Comparison of ENCODE assay signal across 9 mouse cellular contexts in genomic region chr5:32593793-32594192, GRCm38 (mm10). TPM values are rescaled to one million over a fixed set of nuclear protein-coding genes. Genes with fewer than 3 reads are reported as not detected.
DNase-seq lines count a peak whose midpoint lies in the region; TF ChIP-seq lines count a peak whose summit lies in the region.
"Had no signal": no experiment of that assay in that cellular context is flagged by ENCODE, and none has a peak within 500 bp of the region (broad histone marks: within the 10 kb centered on the region; RNA-seq: fewer than 3 reads in every experiment).

No protein-coding gene starts in this region.

- WGBS in lung, adult 2 months: 4% methylated on average over 4 of the region's 4 CpGs

- no peaks in the 10 kb centered on the region for H3K4me1 ChIP-seq in lung, adult 2 months (ENCODE audit: control insufficient read depth, insufficient read depth, low read length)

- TF ChIP-seq CTCF in lung, adult 2 months (IDR thresholded peaks at IDR 0.05; ENCODE audit: insufficient read depth, low read length): 0 out of 2 replicates have a peak, but pooled peaks have one; percentile 18

- no peak for TF ChIP-seq POLR2A in lung, adult 2 months (IDR thresholded peaks at IDR 0.05; ENCODE audit: borderline replicate concordance, extremely low read depth, low read depth, low read length)

- DNase-seq in cerebellum, postnatal 10 days: peak; percentile 24 to 68
- DNase-seq in cerebellum, postnatal 4 days (ENCODE audit: low spot score in 2 of 2): no peak
- DNase-seq in layer of hippocampus, adult 11-12 months (ENCODE audit: low spot score): peak; percentile 5
- DNase-seq in layer of hippocampus, postnatal 25 days (ENCODE audit: extremely low spot score in 1 of 2, low spot score in 1 of 2): no peak
- peak; percentile 21 for DNase-seq in MEL-GATA-1-ER (ENCODE audit: extremely low read depth, low read depth)
- DNase-seq in lung, adult 2 months: no peak
- DNase-seq in neural tube, embryonic 10.5 days (ENCODE audit: extremely low spot score, low spot score): no peak
- no peak for DNase-seq in right cerebral cortex, postnatal 36 days (ENCODE audit: low spot score in 2 of 2)

- H3K4me3 ChIP-seq in lung, adult 2 months (replicated peaks; ENCODE audit: extremely low read depth, low read depth, low read length): no peak overlapping the region
- H3K4me3 ChIP-seq: myocyte had no signal

RNA-seq across cellular contexts. Expression of gene Yes1, which starts 17.2 kb away (rescaled TPM):
- 10 to 100 TPM; 13.3 to 14.8 TPM for total RNA-seq in layer of hippocampus, postnatal 25 days (2021)
- 3.6 and 4.6 TPM in 2 replicates for polyA plus RNA-seq in lung, adult 2 months (2012; rRNA removed)

Comparison
In these comparisons a context has a peak if more than half of its experiments do, and no peak if none do; other contexts are left out.
1. DNase-seq: peak in cerebellum, postnatal 10 days (2 of 2), layer of hippocampus, adult 11-12 months (single experiment) and MEL-GATA-1-ER (single experiment); none in cerebellum, postnatal 4 days (0 of 2), layer of hippocampus, postnatal 25 days (0 of 2), lung, adult 2 months (single experiment), neural tube, embryonic 10.5 days (single experiment) and right cerebral cortex, postnatal 36 days (0 of 2).